Mouse (Mus musculus): ENCODE results near the gene Pdgfra.

Pdgfra gene

GRCm38 (mm10) chr5:75152021-75152425, at the start of gene Pdgfra:
Pdgfra (plus strand) TSS chr5:75152292.
- DNase-seq (ENCODE audit: low read depth, low spot score), result no peak
- Histone ChIP-seq H3K36me3 (ENCODE audit: control insufficient read depth, insufficient read depth, low read length, poor library complexity, severe bottlenecking) (no peaks in the 10 kb centered on the region), H3K27me3 (ENCODE audit: control insufficient read depth, insufficient read depth, low read length, poor library complexity, severe bottlenecking) (peaks cover 2% of the 10 kb centered on the region; the same call in 1 of the 2 replicates)

DNA sequence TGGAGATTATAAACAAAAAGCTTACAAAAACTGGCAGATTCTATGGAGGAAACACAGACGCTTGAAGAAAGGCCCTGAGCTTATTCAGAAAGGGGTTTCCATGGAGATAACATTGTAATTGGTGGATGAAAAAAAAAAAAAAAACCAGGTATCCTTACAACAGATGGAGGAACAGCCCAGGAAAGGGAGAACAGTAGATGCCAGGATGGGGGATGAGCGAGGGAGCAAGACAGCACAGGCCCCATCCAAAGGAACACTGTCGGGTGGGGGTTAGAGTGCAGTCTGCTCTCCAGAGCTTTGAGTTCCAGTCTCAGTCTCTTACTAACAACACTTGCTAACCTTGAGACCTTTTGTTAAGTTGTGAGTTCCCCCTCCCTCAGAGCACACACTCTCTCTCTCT, 45.6 kb upstream of the Pdgfra start:
- DNase-seq (ENCODE audit: low read depth, low spot score), result no peak
- Histone ChIP-seq H3K36me3 (ENCODE audit: control insufficient read depth, insufficient read depth, low read length, poor library complexity, severe bottlenecking) (no peaks in the 10 kb centered on the region), H3K27me3 (ENCODE audit: control insufficient read depth, insufficient read depth, low read length, poor library complexity, severe bottlenecking) (no peaks in the 10 kb centered on the region; the same call in 1 of the 2 replicates)

GRCm38 (mm10) chr5:75109368-75109767, 42.7 kb upstream of the Pdgfra start:
- no peak for DNase-seq (ENCODE audit: low read depth, low spot score)
- H3K27me3 ChIP-seq (ENCODE audit: control insufficient read depth, insufficient read depth, low read length, poor library complexity, severe bottlenecking), result no peaks in the 10 kb centered on the region; the same call in 1 of the 2 replicates
- H3K36me3 ChIP-seq (ENCODE audit: control insufficient read depth, insufficient read depth, low read length, poor library complexity, severe bottlenecking), result no peaks in the 10 kb centered on the region

- no peaks in the 10 kb centered on the region; the same call in 1 of the 2 replicates for H3K27me3 ChIP-seq (ENCODE audit: control insufficient read depth, insufficient read depth, low read length, poor library complexity, severe bottlenecking)
- H3K36me3 ChIP-seq (ENCODE audit: control insufficient read depth, insufficient read depth, low read length, poor library complexity, severe bottlenecking), result no peaks in the 10 kb centered on the region
- DNase-seq (ENCODE audit: low read depth, low spot score), result no peak
Measured at GRCm38 (mm10) chr5:75111781-75112180, 40.3 kb upstream of the Pdgfra start.

- no peaks in the 10 kb centered on the region for H3K27me3 ChIP-seq (ENCODE audit: control insufficient read depth, insufficient read depth, low read length, poor library complexity, severe bottlenecking)
- DNase-seq (ENCODE audit: low read depth, low spot score), result peak; percentile 38
- no peaks in the 10 kb centered on the region for H3K36me3 ChIP-seq (ENCODE audit: control insufficient read depth, insufficient read depth, low read length, poor library complexity, severe bottlenecking)
Measured at GRCm38 (mm10) chr5:75118840-75119239, 33.3 kb upstream of the Pdgfra start.

DNA sequence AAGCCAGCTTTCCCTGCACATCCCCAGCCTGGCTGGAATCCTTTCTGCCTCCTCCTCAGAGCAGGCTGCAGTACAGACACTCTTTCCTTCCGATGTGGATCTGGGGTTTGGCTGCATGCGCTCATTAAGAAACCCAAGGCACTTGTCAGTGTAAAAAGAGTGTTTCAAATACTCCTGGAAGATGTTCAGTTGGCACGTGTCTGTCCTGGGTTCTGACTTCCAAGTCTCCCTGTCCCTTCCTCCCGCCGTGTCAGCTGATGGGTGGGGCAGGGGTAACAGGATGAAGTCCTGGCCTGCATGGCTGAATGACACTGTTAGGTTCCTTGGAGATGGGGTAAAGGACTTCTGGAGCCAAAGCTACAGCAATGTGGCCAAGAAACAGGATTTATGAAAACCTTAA, 30.4 kb upstream of the Pdgfra start:
- DNase-seq (ENCODE audit: low read depth, low spot score), result no peak

DNA sequence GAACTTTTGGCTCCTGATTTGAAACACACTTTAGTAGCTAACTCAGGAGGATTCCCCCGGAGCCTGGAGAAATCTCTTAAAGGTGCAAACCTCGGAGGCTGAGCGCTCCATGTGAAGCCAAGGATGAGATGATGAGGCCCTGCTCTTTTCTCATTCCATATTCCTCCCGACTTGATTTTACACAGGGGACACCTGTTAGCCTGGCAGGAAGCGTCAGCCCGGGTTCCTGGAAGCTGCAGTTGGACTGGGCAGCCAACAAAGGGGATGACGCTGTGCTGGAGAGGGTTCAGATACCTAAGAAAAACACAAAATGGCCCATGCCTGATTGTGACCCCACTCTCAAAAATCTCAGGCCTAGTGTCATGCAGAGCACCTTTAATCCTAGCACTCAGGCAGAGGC, 17.4 kb upstream of the Pdgfra start:
- Histone ChIP-seq H3K36me3 (ENCODE audit: control insufficient read depth, insufficient read depth, low read length, poor library complexity, severe bottlenecking) (no peaks in the 10 kb centered on the region), H3K27me3 (ENCODE audit: control insufficient read depth, insufficient read depth, low read length, poor library complexity, severe bottlenecking) (no peaks in the 10 kb centered on the region)
- DNase-seq (ENCODE audit: low read depth, low spot score), result no peak

More for the DNA sequence above, 30.4 kb upstream of the Pdgfra start:
- no peaks in the 10 kb centered on the region for H3K27me3 ChIP-seq (ENCODE audit: control insufficient read depth, insufficient read depth, low read length, poor library complexity, severe bottlenecking)
- H3K36me3 ChIP-seq (ENCODE audit: control insufficient read depth, insufficient read depth, low read length, poor library complexity, severe bottlenecking), result no peaks in the 10 kb centered on the region

DNA sequence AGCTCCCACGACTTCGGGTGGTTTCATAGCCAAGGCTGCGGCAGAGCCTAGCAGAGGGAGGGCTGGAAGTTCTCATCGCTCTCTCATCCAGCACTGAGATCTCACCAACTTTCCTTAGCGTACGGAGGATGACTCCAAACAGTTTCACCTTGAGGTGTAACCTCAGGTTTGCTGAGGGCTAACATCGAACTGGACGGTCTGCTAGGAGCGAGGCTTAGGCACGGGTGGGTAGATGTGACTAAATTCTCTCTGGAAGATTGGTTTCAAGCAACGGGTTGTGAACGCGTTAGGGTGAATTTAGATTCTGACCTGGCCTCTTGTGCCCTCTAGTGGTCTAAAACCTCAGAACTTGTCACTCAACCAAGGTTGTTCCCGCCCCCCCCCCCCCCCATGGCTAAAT, 9.0 kb upstream of the Pdgfra start:
- no peaks in the 10 kb centered on the region for H3K36me3 ChIP-seq (ENCODE audit: control insufficient read depth, insufficient read depth, low read length, poor library complexity, severe bottlenecking)
- peak; percentile 81 for DNase-seq (ENCODE audit: low read depth, low spot score)
- H3K27me3 ChIP-seq (ENCODE audit: control insufficient read depth, insufficient read depth, low read length, poor library complexity, severe bottlenecking), result peaks cover 2% of the 10 kb centered on the region; the same call in 1 of the 2 replicates

GRCm38 (mm10) chr5:75143767-75144166, 8.3 kb upstream of the Pdgfra start:
- no peaks in the 10 kb centered on the region for H3K36me3 ChIP-seq (ENCODE audit: control insufficient read depth, insufficient read depth, low read length, poor library complexity, severe bottlenecking)
- no peak for DNase-seq (ENCODE audit: low read depth, low spot score)
- peaks cover 2% of the 10 kb centered on the region; the same call in 1 of the 2 replicates for H3K27me3 ChIP-seq (ENCODE audit: control insufficient read depth, insufficient read depth, low read length, poor library complexity, severe bottlenecking)

DNA sequence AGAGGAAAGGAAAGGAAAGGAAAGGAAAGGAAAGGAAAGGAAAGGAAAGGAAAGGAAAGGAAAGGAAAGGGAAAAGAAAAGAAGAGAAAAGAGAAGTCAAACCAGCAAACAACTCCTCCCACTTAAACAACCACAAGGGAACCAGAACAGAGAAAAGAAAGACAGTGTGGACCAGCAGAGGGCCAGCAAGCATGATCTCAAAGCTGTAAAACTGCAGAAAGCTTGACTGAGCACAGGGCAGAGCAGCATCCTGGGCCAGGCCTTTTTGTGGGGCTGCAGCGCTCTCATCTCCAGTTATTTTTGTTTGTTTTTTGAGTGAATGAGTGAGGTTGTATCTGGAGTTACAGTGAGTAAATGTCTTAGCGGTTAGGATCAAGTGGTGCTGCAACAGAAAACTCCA, 6.8 kb upstream of the Pdgfra start:
- H3K27me3 ChIP-seq (ENCODE audit: control insufficient read depth, insufficient read depth, low read length, poor library complexity, severe bottlenecking), result no peaks in the 10 kb centered on the region
- no peak for DNase-seq (ENCODE audit: low read depth, low spot score)
- no peaks in the 10 kb centered on the region for H3K36me3 ChIP-seq (ENCODE audit: control insufficient read depth, insufficient read depth, low read length, poor library complexity, severe bottlenecking)

- H3K27me3 ChIP-seq (ENCODE audit: control insufficient read depth, insufficient read depth, low read length, poor library complexity, severe bottlenecking), result peaks cover 2% of the 10 kb centered on the region; the same call in 1 of the 2 replicates
- DNase-seq (ENCODE audit: low read depth, low spot score), result no peak
- H3K36me3 ChIP-seq (ENCODE audit: control insufficient read depth, insufficient read depth, low read length, poor library complexity, severe bottlenecking), result no peaks in the 10 kb centered on the region
Measured at GRCm38 (mm10) chr5:75146469-75146868, 5.6 kb upstream of the Pdgfra start.

- no peak for DNase-seq (ENCODE audit: low read depth, low spot score)
- no peaks in the 10 kb centered on the region for H3K36me3 ChIP-seq (ENCODE audit: control insufficient read depth, insufficient read depth, low read length, poor library complexity, severe bottlenecking)
- peaks cover 2% of the 10 kb centered on the region; the same call in 1 of the 2 replicates for H3K27me3 ChIP-seq (ENCODE audit: control insufficient read depth, insufficient read depth, low read length, poor library complexity, severe bottlenecking)
Measured at GRCm38 (mm10) chr5:75148343-75149127, 3.6 kb upstream of the Pdgfra start.

- H3K36me3 ChIP-seq (ENCODE audit: control insufficient read depth, insufficient read depth, low read length, poor library complexity, severe bottlenecking), result no peaks in the 10 kb centered on the region
- DNase-seq (ENCODE audit: low read depth, low spot score), result no peak
- peaks cover 2% of the 10 kb centered on the region; the same call in 1 of the 2 replicates for H3K27me3 ChIP-seq (ENCODE audit: control insufficient read depth, insufficient read depth, low read length, poor library complexity, severe bottlenecking)
Measured at GRCm38 (mm10) chr5:75149380-75149779, 2.7 kb upstream of the Pdgfra start.

GRCm38 (mm10) chr5:75149880-75150279, 2.2 kb upstream of the Pdgfra start:
- DNase-seq (ENCODE audit: low read depth, low spot score), result no peak
- H3K36me3 ChIP-seq (ENCODE audit: control insufficient read depth, insufficient read depth, low read length, poor library complexity, severe bottlenecking), result no peaks in the 10 kb centered on the region
- H3K27me3 ChIP-seq (ENCODE audit: control insufficient read depth, insufficient read depth, low read length, poor library complexity, severe bottlenecking), result peaks cover 2% of the 10 kb centered on the region; the same call in 1 of the 2 replicates

DNA sequence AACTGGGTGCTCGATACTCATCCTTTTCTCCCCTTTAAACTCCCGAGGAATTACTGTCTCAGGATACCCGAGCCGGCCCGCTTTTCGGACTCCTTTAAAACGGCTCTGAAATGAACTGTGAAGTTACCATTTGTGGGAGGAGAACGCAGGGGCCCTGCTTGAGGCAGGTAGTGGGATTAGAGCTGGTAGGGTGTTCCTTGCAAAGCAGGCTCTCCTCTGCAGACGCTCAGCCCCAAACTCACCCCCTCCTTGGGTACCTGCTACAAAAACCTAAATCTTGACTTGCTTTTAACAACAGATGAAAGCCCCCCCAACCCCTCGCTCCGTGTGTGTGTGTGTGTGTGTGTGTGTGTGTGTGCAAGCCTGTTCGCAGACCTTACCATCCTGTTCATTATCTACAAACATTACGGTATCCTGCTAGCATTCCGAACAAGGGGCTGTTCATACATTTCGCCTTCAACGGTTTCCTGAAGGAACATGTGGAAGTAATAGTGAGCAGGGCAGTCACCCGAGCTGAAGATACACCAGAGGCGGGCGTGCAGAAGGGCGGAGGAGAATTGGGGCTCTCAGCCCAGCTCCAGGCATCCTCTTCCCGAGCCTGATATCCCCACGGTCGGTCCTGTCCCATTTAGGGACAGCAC, 1.6 kb upstream of the Pdgfra start:
- H3K27me3 ChIP-seq (ENCODE audit: control insufficient read depth, insufficient read depth, low read length, poor library complexity, severe bottlenecking), result peaks cover 2% of the 10 kb centered on the region; the same call in 1 of the 2 replicates
- no peaks in the 10 kb centered on the region for H3K36me3 ChIP-seq (ENCODE audit: control insufficient read depth, insufficient read depth, low read length, poor library complexity, severe bottlenecking)
- no peak for DNase-seq (ENCODE audit: low read depth, low spot score)

Data from splenic B cell, adult 2 months (primary cell).